Mouse (Mus musculus): ENCODE data around the gene Kcnb1. TPM values are rescaled to one million over a fixed set of nuclear protein-coding genes. Genes with fewer than 3 reads are reported as not detected.

Gene Kcnb1
- polyA plus RNA-seq, 2 experiments: 0.03 to 0.15 TPM

DNA sequence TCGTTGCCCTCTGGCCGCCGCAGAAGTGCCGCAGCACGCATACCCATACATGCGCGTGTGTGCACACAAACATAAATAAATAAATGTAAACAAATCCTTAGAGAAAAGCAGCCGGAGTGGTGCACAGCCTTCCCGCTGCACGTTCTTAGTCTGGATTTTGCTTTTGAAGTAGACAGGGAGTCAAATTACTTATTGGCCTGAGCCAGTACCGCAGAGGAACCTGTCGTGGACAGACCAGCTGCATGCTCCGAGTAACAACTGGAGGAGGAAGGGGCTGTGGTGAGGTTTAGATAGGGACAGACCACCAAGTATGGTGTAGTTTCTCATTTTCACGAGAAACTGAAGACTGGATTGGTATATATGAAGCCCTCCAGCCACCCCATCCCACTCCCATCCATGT is 43.8 kb upstream of the Kcnb1 start:
- Histone ChIP-seq H3K4me3 (ENCODE audit: insufficient read depth in 1 of 2, low read depth in 2 of 2, low read length in 2 of 2) (no peak overlapping the region), H3K4me1 (replicated peaks; ENCODE audit: control insufficient read depth in 2 of 2, insufficient read depth in 2 of 2, low read length in 1 of 2) (no peaks in the 10 kb centered on the region), H3K4me2 (ENCODE audit: low read depth) (no peak overlapping the region), H3K36me3 (replicated peaks; ENCODE audit: control insufficient read depth, insufficient read depth, low read depth) (no peaks in the 10 kb centered on the region), H3K9ac (replicated peaks) (no peak overlapping the region), H3K27me3 (ENCODE audit: control insufficient read depth, insufficient read depth, low read length) (peaks cover 3% of the 10 kb centered on the region; the same call in 1 of the 2 replicates), H3K9me3 (ENCODE audit: control insufficient read depth, low read length) (no peaks in the 10 kb centered on the region), H3K27ac (no peak overlapping the region)
- DNase-seq (ENCODE audit: low read depth in 3 of 3, low spot score in 3 of 3) (no peak), ATAC-seq (ENCODE audit: insufficient read depth) (no peak)
- TF ChIP-seq CTCF (IDR thresholded peaks at IDR 0.05; ENCODE audit: low read depth) (no peak), EP300 (IDR thresholded peaks at IDR 0.05; ENCODE audit: low read depth) (no peak)
- 63% methylated on average over 14 of the region's 14 CpGs for WGBS (ENCODE audit: insufficient replicate concordance)

DNA sequence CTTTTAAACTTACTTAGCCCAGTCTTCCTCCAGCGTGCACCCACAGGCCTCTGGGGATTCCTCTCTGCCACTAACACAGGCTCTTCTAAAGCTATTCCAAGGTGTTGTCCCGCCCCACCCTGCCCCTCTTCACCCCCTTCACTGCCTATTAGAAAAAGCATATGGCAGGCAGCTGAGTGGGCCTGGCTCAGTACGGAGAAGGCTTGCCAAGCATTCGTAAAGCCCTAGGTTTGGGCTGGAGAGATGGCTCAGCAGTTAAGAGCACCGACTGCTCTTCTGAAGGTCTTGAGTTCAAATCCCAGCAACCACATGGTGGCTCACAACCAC is 43.0 kb upstream of the Kcnb1 start:
- Histone ChIP-seq H3K4me3 (ENCODE audit: insufficient read depth in 1 of 2, low read depth in 2 of 2, low read length in 2 of 2) (no peak overlapping the region), H3K27ac (no peak overlapping the region), H3K9ac (replicated peaks) (no peak overlapping the region), H3K4me1 (replicated peaks; ENCODE audit: control insufficient read depth in 2 of 2, insufficient read depth in 2 of 2, low read length in 1 of 2) (no peaks in the 10 kb centered on the region), H3K9me3 (ENCODE audit: control insufficient read depth, low read length) (no peaks in the 10 kb centered on the region), H3K4me2 (ENCODE audit: low read depth) (no peak overlapping the region), H3K36me3 (replicated peaks; ENCODE audit: control insufficient read depth, insufficient read depth, low read depth) (no peaks in the 10 kb centered on the region), H3K27me3 (ENCODE audit: control insufficient read depth, insufficient read depth, low read length) (no peaks in the 10 kb centered on the region; the same call in 1 of the 2 replicates)
- 63% methylated on average over 5 of the region's 5 CpGs for WGBS (ENCODE audit: insufficient replicate concordance)
- TF ChIP-seq EP300 (IDR thresholded peaks at IDR 0.05; ENCODE audit: low read depth): no peak
- no peak for TF ChIP-seq CTCF (IDR thresholded peaks at IDR 0.05; ENCODE audit: low read depth)
- DNase-seq (ENCODE audit: low read depth in 3 of 3, low spot score in 3 of 3) (no peak), ATAC-seq (ENCODE audit: insufficient read depth) (no peak)

DNA sequence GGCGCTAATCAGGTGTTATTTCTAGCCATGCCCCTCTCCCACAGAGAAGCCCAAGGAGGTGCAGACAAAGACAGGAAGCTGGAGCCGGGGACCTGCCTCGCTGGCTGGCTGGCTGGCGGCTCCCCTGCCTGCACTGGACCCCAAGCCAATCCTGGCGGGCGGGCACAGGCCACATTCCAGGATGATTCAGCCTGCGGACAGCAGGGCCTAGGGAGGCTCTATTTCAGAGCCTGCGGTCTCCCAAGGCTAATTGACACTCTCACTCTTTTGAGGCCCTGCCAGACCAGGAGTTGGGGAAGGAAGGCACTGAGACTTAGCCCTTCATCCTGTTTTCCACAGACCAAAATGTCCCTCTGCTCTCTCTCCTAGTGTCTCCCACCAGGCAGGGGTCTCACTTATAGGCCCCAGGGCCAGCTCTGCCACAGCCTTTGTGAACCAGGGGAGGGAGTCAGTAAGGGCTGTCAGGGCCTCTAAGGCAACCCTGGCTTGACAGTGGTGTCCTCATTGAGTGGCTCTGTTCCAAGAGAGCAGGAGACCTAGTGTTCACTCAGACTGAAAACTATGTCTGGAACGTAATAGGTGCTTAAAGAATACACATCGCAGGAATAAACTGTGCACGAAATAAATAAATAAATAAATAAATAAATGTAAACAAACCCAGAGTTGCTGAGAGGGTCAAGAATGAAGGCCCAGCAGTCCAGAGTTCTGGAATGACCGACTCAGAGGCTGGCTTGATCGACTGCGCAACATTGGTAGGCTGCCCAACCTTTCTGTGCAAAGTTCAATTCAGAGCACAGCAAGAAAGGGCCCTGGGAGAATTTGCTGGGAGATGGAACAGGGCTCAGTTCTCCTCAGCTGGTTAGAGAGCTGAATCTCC is 42.4 kb upstream of the Kcnb1 start:
- no peaks in the 10 kb centered on the region for H3K4me1 ChIP-seq (replicated peaks; ENCODE audit: control insufficient read depth in 2 of 2, insufficient read depth in 2 of 2, low read length in 1 of 2)
- H3K4me3 ChIP-seq (ENCODE audit: insufficient read depth in 1 of 2, low read depth in 2 of 2, low read length in 2 of 2): no peak overlapping the region
- no peak overlapping the region for H3K4me2 ChIP-seq (ENCODE audit: low read depth)
- H3K9ac ChIP-seq (replicated peaks): no peak overlapping the region
- 57% methylated on average over 14 of the region's 14 CpGs for WGBS (ENCODE audit: insufficient replicate concordance)
- DNase-seq (ENCODE audit: low read depth in 3 of 3, low spot score in 3 of 3) (no peak), ATAC-seq (ENCODE audit: insufficient read depth) (no peak)
- H3K9me3 ChIP-seq (ENCODE audit: control insufficient read depth, low read length): no peaks in the 10 kb centered on the region
- H3K27ac ChIP-seq: no peak overlapping the region
- H3K27me3 ChIP-seq (ENCODE audit: control insufficient read depth, insufficient read depth, low read length): no peaks in the 10 kb centered on the region
- H3K36me3 ChIP-seq (replicated peaks; ENCODE audit: control insufficient read depth, insufficient read depth, low read depth): no peaks in the 10 kb centered on the region
- no peak for TF ChIP-seq CTCF (IDR thresholded peaks at IDR 0.05; ENCODE audit: low read depth)
- TF ChIP-seq EP300 (IDR thresholded peaks at IDR 0.05; ENCODE audit: low read depth): no peak

DNA sequence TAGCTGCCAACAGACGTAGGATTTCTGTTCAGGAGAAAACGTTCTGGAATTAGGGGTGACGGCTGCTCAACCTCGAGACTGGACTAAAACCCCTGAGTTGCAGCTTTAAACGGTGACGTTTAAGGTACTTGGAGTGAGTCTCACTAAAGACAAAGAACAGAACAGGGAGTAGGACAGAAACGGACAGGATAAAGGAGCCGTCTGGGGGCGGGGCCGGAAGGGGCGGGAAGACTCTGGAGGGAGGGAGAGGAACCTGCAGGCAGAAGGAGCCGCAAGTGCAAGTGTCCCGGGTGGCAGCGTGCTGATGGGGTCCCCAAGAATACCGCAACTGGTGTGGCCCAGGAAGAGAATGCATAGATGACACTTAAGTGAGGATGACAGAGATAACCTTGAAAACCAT is 40.6 kb upstream of the Kcnb1 start:
- peak overlapping the region; percentile 43 for H3K4me2 ChIP-seq (ENCODE audit: low read depth)
- no peaks in the 10 kb centered on the region for H3K4me1 ChIP-seq (replicated peaks; ENCODE audit: control insufficient read depth in 2 of 2, insufficient read depth in 2 of 2, low read length in 1 of 2)
- WGBS (ENCODE audit: insufficient replicate concordance): 5% methylated on average over 15 of the region's 15 CpGs
- H3K27me3 ChIP-seq (ENCODE audit: control insufficient read depth, insufficient read depth, low read length): no peaks in the 10 kb centered on the region
- no peak overlapping the region for H3K9ac ChIP-seq (replicated peaks)
- H3K9me3 ChIP-seq (ENCODE audit: control insufficient read depth, low read length): no peaks in the 10 kb centered on the region
- no peaks in the 10 kb centered on the region for H3K36me3 ChIP-seq (replicated peaks; ENCODE audit: control insufficient read depth, insufficient read depth, low read depth)
- DNase-seq (ENCODE audit: low read depth in 3 of 3, low spot score in 3 of 3) (no peak), ATAC-seq (ENCODE audit: insufficient read depth) (no peak)
- no peak for TF ChIP-seq CTCF (IDR thresholded peaks at IDR 0.05; ENCODE audit: low read depth)
- no peak overlapping the region for H3K27ac ChIP-seq
- no peak overlapping the region for H3K4me3 ChIP-seq (ENCODE audit: insufficient read depth in 1 of 2, low read depth in 2 of 2, low read length in 2 of 2)

DNA sequence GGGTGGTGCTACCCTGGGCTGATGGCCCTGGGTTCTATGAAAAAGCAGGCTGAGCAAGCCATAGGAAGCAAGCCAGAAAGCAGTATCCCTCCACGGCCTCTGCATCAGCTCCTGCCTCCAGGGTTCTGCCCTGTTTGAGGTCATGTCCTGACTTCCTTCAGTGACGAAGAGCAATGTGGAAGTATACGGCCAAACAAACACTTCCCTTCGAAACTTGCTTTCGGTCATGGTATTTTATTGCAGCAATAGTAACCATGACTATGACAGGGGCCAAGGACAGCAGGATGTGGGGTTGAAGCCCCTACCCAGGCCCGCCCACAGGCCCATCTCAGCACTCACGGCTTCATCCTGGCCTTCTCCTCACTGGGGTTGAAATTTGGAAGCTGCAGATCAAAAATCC is 35.0 kb upstream of the Kcnb1 start:
- H3K9ac ChIP-seq (replicated peaks): no peak overlapping the region
- H3K27ac ChIP-seq: no peak overlapping the region
- TF ChIP-seq EP300 (IDR thresholded peaks at IDR 0.05; ENCODE audit: low read depth) (no peak), CTCF (IDR thresholded peaks at IDR 0.05; ENCODE audit: low read depth) (no peak)
- H3K9me3 ChIP-seq (ENCODE audit: control insufficient read depth, low read length): no peaks in the 10 kb centered on the region
- no peak overlapping the region for H3K4me2 ChIP-seq (ENCODE audit: low read depth)
- H3K4me3 ChIP-seq (ENCODE audit: insufficient read depth in 1 of 2, low read depth in 2 of 2, low read length in 2 of 2): no peak overlapping the region
- no peak for DNase-seq (ENCODE audit: low read depth in 3 of 3, low spot score in 3 of 3)
- H3K36me3 ChIP-seq (replicated peaks; ENCODE audit: control insufficient read depth, insufficient read depth, low read depth): no peaks in the 10 kb centered on the region
- no peak for ATAC-seq (ENCODE audit: insufficient read depth)
- H3K4me1 ChIP-seq (replicated peaks; ENCODE audit: control insufficient read depth in 2 of 2, insufficient read depth in 2 of 2, low read length in 1 of 2): no peaks in the 10 kb centered on the region
- 43% methylated on average over 7 of the region's 7 CpGs for WGBS (ENCODE audit: insufficient replicate concordance)
- H3K27me3 ChIP-seq (ENCODE audit: control insufficient read depth, insufficient read depth, low read length): no peaks in the 10 kb centered on the region
